Mouse (Mus musculus): ENCODE data around the gene Trip11. TPM values are rescaled to one million over a fixed set of nuclear protein-coding genes. Genes with fewer than 3 reads are reported as not detected.
A peak's percentile ranks its signal among the peaks of the same experiment; 100 is the strongest.

Gene Trip11
- polyA plus RNA-seq, 1 experiment from 2014 or later: 22.2 TPM

GRCm38 (mm10) chr12:101905817-101906216 lies 7.2 kb downstream of the Trip11 start:
- H3K9ac ChIP-seq (ENCODE audit: low read depth, low read length): 0 out of 2 replicates have a peak overlapping the region, but pooled peaks have one; percentile 11
- peaks cover 50% of the 10 kb centered on the region for H3K36me3 ChIP-seq (ENCODE audit: control insufficient read depth, insufficient read depth, low read length)
- ATAC-seq (ENCODE audit: low read depth) (no peak), DNase-seq (ENCODE audit: low spot score) (no peak)
- H3K4me2 ChIP-seq (ENCODE audit: low read depth, low read length): no peak overlapping the region
- 84% methylated on average over 12 of the region's 12 CpGs for WGBS
- H3K27me3 ChIP-seq (replicated peaks; ENCODE audit: control insufficient read depth, insufficient read depth, low read length): no peaks in the 10 kb centered on the region
- H3K27ac ChIP-seq (replicated peaks; ENCODE audit: low read depth, low read length): no peak overlapping the region
- H3K9me3 ChIP-seq (ENCODE audit: control insufficient read depth, low read length): no peaks in the 10 kb centered on the region
- no peak overlapping the region for H3K4me3 ChIP-seq (ENCODE audit: low read depth, low read length)
- peaks cover 4% of the 10 kb centered on the region; the same call in 1 of the 2 replicates for H3K4me1 ChIP-seq (ENCODE audit: control insufficient read depth, insufficient read depth, low read length)

GRCm38 (mm10) chr12:101904906-101905305 lies 8.2 kb downstream of the Trip11 start:
- Histone ChIP-seq H3K27me3 (replicated peaks; ENCODE audit: control insufficient read depth, insufficient read depth, low read length) (no peaks in the 10 kb centered on the region), H3K9me3 (ENCODE audit: control insufficient read depth, low read length) (no peaks in the 10 kb centered on the region), H3K27ac (replicated peaks; ENCODE audit: low read depth, low read length) (no peak overlapping the region), H3K9ac (ENCODE audit: low read depth, low read length) (no peak overlapping the region), H3K4me3 (ENCODE audit: low read depth, low read length) (no peak overlapping the region), H3K4me1 (ENCODE audit: control insufficient read depth, insufficient read depth, low read length) (no peaks in the 10 kb centered on the region), H3K36me3 (ENCODE audit: control insufficient read depth, insufficient read depth, low read length) (peaks cover 52% of the 10 kb centered on the region), H3K4me2 (ENCODE audit: low read depth, low read length) (no peak overlapping the region)
- WGBS: 81% methylated on average over 4 of the region's 4 CpGs
- no peak for ATAC-seq (ENCODE audit: low read depth)
- no peak for DNase-seq (ENCODE audit: low spot score)

DNA sequence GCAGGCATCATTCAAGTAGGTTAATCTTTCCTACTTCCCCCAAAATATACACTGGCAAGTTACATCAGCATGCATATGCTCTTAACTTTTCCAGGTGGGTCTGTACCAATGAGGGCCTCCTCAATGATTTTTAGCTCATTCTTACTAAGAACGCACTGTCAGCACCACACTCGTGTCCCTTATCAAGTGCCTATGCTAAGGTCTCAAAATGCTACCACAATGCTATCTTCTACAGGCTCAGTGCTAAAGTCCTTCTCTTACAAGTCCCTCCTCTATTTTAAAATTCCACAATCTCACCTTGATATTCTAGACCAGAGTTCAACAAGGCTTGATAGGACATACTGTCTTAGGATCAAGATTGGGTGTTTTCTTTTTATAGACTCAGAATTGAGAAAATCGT lies 8.9 kb downstream of the Trip11 start:
- H3K9me3 ChIP-seq (ENCODE audit: control insufficient read depth, low read length): no peaks in the 10 kb centered on the region
- H3K36me3 ChIP-seq (ENCODE audit: control insufficient read depth, insufficient read depth, low read length): peaks cover 50% of the 10 kb centered on the region
- 95% methylated on average over 3 of the region's 3 CpGs for WGBS
- no peaks in the 10 kb centered on the region for H3K4me1 ChIP-seq (ENCODE audit: control insufficient read depth, insufficient read depth, low read length)
- DNase-seq (ENCODE audit: low spot score) (no peak), ATAC-seq (ENCODE audit: low read depth) (no peak)
- H3K9ac ChIP-seq (ENCODE audit: low read depth, low read length): no peak overlapping the region
- H3K27ac ChIP-seq (replicated peaks; ENCODE audit: low read depth, low read length): no peak overlapping the region
- no peak overlapping the region for H3K4me2 ChIP-seq (ENCODE audit: low read depth, low read length)
- no peaks in the 10 kb centered on the region for H3K27me3 ChIP-seq (replicated peaks; ENCODE audit: control insufficient read depth, insufficient read depth, low read length)
- H3K4me3 ChIP-seq (ENCODE audit: low read depth, low read length): no peak overlapping the region

GRCm38 (mm10) chr12:101899671-101900245 lies 13.3 kb downstream of the Trip11 start:
- H3K9me3 ChIP-seq (ENCODE audit: control insufficient read depth, low read length): no peaks in the 10 kb centered on the region
- peaks cover 41% of the 10 kb centered on the region for H3K36me3 ChIP-seq (ENCODE audit: control insufficient read depth, insufficient read depth, low read length)
- DNase-seq (ENCODE audit: low spot score) (no peak), ATAC-seq (ENCODE audit: low read depth) (no peak)
- no peaks in the 10 kb centered on the region for H3K4me1 ChIP-seq (ENCODE audit: control insufficient read depth, insufficient read depth, low read length)
- H3K27me3 ChIP-seq (replicated peaks; ENCODE audit: control insufficient read depth, insufficient read depth, low read length): no peaks in the 10 kb centered on the region
- no peak overlapping the region for H3K4me2 ChIP-seq (ENCODE audit: low read depth, low read length)
- no peak overlapping the region for H3K9ac ChIP-seq (ENCODE audit: low read depth, low read length)
- H3K4me3 ChIP-seq (ENCODE audit: low read depth, low read length): no peak overlapping the region
- H3K27ac ChIP-seq (replicated peaks; ENCODE audit: low read depth, low read length): no peak overlapping the region
- WGBS: 84% methylated on average over 2 of the region's 2 CpGs

DNA sequence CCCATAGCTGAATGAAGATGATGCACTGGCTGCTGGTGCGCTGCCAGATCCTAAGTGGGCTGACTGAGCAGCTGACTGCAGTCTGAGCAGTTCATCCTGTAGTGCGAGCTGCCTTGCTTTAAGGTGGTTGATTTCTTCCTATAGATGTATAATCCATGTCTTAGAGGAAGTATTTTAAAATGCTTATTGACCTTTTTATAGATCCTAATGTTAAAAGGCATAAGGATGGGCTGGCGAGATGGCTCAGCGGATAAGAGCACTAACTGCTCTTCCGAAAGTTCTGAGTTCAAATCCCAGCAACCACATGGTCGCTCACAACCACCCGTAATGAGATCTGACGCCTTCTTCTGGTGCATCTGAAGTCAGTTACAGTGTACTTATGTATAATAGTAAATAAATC lies 14.1 kb downstream of the Trip11 start:
- Histone ChIP-seq H3K4me3 (ENCODE audit: low read depth, low read length) (no peak overlapping the region), H3K4me1 (ENCODE audit: control insufficient read depth, insufficient read depth, low read length) (no peaks in the 10 kb centered on the region), H3K36me3 (ENCODE audit: control insufficient read depth, insufficient read depth, low read length) (peaks cover 43% of the 10 kb centered on the region), H3K27ac (replicated peaks; ENCODE audit: low read depth, low read length) (no peak overlapping the region), H3K4me2 (ENCODE audit: low read depth, low read length) (no peak overlapping the region), H3K27me3 (replicated peaks; ENCODE audit: control insufficient read depth, insufficient read depth, low read length) (no peaks in the 10 kb centered on the region), H3K9ac (ENCODE audit: low read depth, low read length) (no peak overlapping the region), H3K9me3 (ENCODE audit: control insufficient read depth, low read length) (no peaks in the 10 kb centered on the region)
- no peak for DNase-seq (ENCODE audit: low spot score)
- ATAC-seq (ENCODE audit: low read depth): no peak
- 96% methylated on average over 8 of the region's 8 CpGs for WGBS

DNA sequence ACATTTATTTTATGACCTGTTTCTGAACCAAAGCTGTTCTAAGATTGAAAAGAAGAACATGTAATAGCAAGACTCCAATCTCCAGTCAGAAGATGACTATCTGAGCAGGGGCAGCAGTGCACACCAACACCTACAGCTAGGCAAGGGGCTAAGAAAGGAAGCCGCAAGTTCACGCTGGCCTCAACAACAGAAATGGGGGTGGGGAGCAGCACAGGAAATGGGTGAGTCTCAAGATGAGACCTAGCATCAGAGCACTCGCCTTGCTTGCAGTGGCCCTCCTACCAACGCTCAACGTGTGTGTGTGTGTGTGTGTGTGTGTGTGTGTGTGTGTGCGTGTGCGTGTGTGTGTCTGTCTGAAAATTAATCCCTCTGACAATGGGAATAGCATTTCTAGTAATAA lies 16.0 kb downstream of the Trip11 start:
- Histone ChIP-seq H3K36me3 (ENCODE audit: control insufficient read depth, insufficient read depth, low read length) (peaks cover 46% of the 10 kb centered on the region), H3K4me1 (ENCODE audit: control insufficient read depth, insufficient read depth, low read length) (no peaks in the 10 kb centered on the region), H3K9me3 (ENCODE audit: control insufficient read depth, low read length) (no peaks in the 10 kb centered on the region), H3K27me3 (replicated peaks; ENCODE audit: control insufficient read depth, insufficient read depth, low read length) (no peaks in the 10 kb centered on the region), H3K4me3 (ENCODE audit: low read depth, low read length) (no peak overlapping the region), H3K27ac (replicated peaks; ENCODE audit: low read depth, low read length) (no peak overlapping the region), H3K4me2 (ENCODE audit: low read depth, low read length) (no peak overlapping the region), H3K9ac (ENCODE audit: low read depth, low read length) (no peak overlapping the region)
- DNase-seq (ENCODE audit: low spot score): no peak
- ATAC-seq (ENCODE audit: low read depth): no peak
- 86% methylated on average over 7 of the region's 7 CpGs for WGBS

DNA sequence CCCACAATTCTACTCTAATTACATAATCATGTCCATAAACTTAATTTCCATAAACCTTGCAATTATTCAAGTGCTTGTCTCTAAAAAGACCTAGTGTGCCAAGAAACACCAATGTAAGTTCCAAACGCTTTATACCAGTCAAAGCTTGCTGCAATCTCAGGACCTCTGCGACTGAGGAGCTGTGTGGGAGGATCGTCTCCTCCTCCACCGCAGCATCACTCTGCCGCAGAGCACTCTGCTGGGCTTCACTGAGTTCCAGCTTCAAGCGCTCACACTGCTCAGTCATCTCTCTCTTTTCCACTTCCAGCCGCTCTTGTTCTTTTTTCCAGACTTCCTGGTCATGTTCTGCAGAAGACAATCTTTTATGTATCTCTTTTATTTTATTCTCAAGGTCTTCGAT lies 19.8 kb downstream of the Trip11 start:
- 92% methylated on average over 8 of the region's 8 CpGs for WGBS

DNA sequence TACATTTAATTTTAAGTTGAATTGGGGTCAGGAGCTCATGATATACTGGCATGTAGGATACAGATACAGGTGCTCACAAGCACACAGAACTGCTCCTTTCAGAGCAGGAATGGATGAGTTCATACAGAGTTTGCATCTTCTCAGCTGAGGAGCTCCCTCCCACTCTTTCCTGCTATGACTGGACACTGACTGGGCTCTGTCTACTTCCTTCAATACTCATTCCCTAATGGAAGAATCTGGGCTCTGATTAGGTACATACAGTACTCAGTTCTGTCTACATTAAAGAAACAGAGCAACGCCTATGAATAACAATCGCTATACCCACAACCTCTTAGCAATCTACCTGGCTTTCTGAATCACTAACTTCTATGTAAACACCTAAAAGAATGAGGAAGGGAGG lies 20.2 kb downstream of the Trip11 start:
- Histone ChIP-seq H3K27me3 (replicated peaks; ENCODE audit: control insufficient read depth, insufficient read depth, low read length) (no peaks in the 10 kb centered on the region), H3K9ac (ENCODE audit: low read depth, low read length) (no peak overlapping the region), H3K9me3 (ENCODE audit: control insufficient read depth, low read length) (no peaks in the 10 kb centered on the region), H3K4me3 (ENCODE audit: low read depth, low read length) (no peak overlapping the region), H3K4me1 (ENCODE audit: control insufficient read depth, insufficient read depth, low read length) (no peaks in the 10 kb centered on the region), H3K4me2 (ENCODE audit: low read depth, low read length) (no peak overlapping the region), H3K27ac (replicated peaks; ENCODE audit: low read depth, low read length) (no peak overlapping the region), H3K36me3 (ENCODE audit: control insufficient read depth, insufficient read depth, low read length) (peaks cover 63% of the 10 kb centered on the region)
- ATAC-seq (ENCODE audit: low read depth) (no peak), DNase-seq (ENCODE audit: low spot score) (no peak)
- 94% methylated on average over 2 of the region's 2 CpGs for WGBS

More for the DNA sequence above, 19.8 kb downstream of the Trip11 start:
- H3K4me1 ChIP-seq (ENCODE audit: control insufficient read depth, insufficient read depth, low read length): no peaks in the 10 kb centered on the region
- H3K27ac ChIP-seq (replicated peaks; ENCODE audit: low read depth, low read length): no peak overlapping the region
- no peak overlapping the region for H3K4me2 ChIP-seq (ENCODE audit: low read depth, low read length)
- H3K36me3 ChIP-seq (ENCODE audit: control insufficient read depth, insufficient read depth, low read length): peaks cover 62% of the 10 kb centered on the region
- no peaks in the 10 kb centered on the region for H3K9me3 ChIP-seq (ENCODE audit: control insufficient read depth, low read length)
- no peak for ATAC-seq (ENCODE audit: low read depth)
- no peak overlapping the region for H3K4me3 ChIP-seq (ENCODE audit: low read depth, low read length)
- no peaks in the 10 kb centered on the region for H3K27me3 ChIP-seq (replicated peaks; ENCODE audit: control insufficient read depth, insufficient read depth, low read length)
- no peak overlapping the region for H3K9ac ChIP-seq (ENCODE audit: low read depth, low read length)
- DNase-seq (ENCODE audit: low spot score): no peak

- Histone ChIP-seq H3K27me3 (replicated peaks; ENCODE audit: control insufficient read depth, insufficient read depth, low read length) (no peaks in the 10 kb centered on the region), H3K4me3 (ENCODE audit: low read depth, low read length) (no peak overlapping the region), H3K36me3 (ENCODE audit: control insufficient read depth, insufficient read depth, low read length) (peaks cover 70% of the 10 kb centered on the region), H3K9ac (ENCODE audit: low read depth, low read length) (no peak overlapping the region), H3K4me1 (ENCODE audit: control insufficient read depth, insufficient read depth, low read length) (no peaks in the 10 kb centered on the region), H3K27ac (replicated peaks; ENCODE audit: low read depth, low read length) (no peak overlapping the region), H3K9me3 (ENCODE audit: control insufficient read depth, low read length) (no peaks in the 10 kb centered on the region), H3K4me2 (ENCODE audit: low read depth, low read length) (no peak overlapping the region)
- 92% methylated on average over 5 of the region's 5 CpGs for WGBS
- ATAC-seq (ENCODE audit: low read depth) (no peak), DNase-seq (ENCODE audit: low spot score) (no peak)
These were observed 22.0 kb downstream of the Trip11 start for GRCm38 (mm10) chr12:101891066-101891465.

Measured in embryonic facial prominence, embryonic 14.5 days (tissue).